Mouse (Mus musculus): Measurements from ENCODE around the gene Asb7. TPM values are rescaled to one million over a fixed set of nuclear protein-coding genes. Genes with fewer than 3 reads are reported as not detected.

Gene Asb7
- polyA plus RNA-seq, 1 experiment from 2014 or later, result 6.0 TPM

DNA sequence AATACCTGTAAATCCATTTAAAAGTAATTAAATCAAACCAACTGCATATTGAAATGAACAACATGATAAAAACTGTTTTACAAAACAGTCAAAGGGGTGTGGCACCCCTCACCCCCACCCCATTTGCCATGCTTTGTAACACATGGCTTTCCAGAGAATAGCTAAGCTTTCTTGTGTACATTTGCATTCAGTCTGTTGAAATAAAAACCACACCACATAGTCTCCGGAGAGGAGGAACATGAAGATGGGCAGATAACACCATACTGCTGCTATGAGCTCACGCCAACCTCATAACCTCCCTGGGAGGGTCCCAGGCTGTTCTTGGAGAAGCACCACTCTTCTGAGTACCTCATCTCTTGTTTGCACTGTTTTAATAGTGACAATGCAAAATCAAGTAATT lies 40.2 kb downstream of the Asb7 start:
- H3K9me3 ChIP-seq (ENCODE audit: control insufficient read depth), result no peaks in the 10 kb centered on the region
- H3K4me3 ChIP-seq (ENCODE audit: low read depth, low read length), result no peak overlapping the region
- 87% methylated on average over 2 of the region's 2 CpGs for WGBS
- no peak overlapping the region for H3K9ac ChIP-seq (ENCODE audit: low read depth, low read length)
- peaks cover 9% of the 10 kb centered on the region; the same call in 1 of the 2 replicates for H3K36me3 ChIP-seq (ENCODE audit: control insufficient read depth, insufficient read depth)
- no peak for TF ChIP-seq CTCF (IDR thresholded peaks at IDR 0.05; ENCODE audit: low read depth)
- no peak for ATAC-seq
- no peaks in the 10 kb centered on the region for H3K27me3 ChIP-seq (replicated peaks; ENCODE audit: control insufficient read depth, insufficient read depth, low read length)
- H3K4me1 ChIP-seq (replicated peaks; ENCODE audit: control insufficient read depth, insufficient read depth, low read length), result peaks cover 10% of the 10 kb centered on the region; the same call in 1 of the 2 replicates
- no peak overlapping the region for H3K4me2 ChIP-seq (replicated peaks; ENCODE audit: low read depth)
- H3K27ac ChIP-seq (ENCODE audit: low read depth, low read length), result no peak overlapping the region

DNA sequence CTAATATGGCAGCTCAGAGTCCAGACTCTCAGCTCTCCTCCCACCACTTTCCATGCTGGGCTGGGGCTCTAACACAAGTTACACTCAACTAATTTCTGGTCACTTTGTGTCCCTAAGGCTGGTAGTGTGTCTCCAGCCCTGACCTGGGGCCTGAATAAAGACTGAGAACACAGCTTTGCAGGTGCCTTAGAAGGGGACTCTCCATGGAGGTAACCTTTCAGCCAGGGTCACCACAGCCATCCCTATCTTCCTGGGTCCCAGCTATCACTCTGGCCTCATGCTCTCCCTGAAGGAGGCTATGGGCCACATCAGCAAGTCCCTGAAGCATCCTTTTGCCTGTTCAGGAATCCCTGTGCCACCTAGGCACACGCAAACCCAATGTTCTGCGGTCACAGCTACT lies 43.7 kb downstream of the Asb7 start:
- Histone ChIP-seq H3K27me3 (replicated peaks; ENCODE audit: control insufficient read depth, insufficient read depth, low read length) (no peaks in the 10 kb centered on the region), H3K27ac (ENCODE audit: low read depth, low read length) (peak overlapping the region; percentile 7; the same call in 1 of the 2 replicates), H3K4me2 (replicated peaks; ENCODE audit: low read depth) (no peak overlapping the region), H3K4me3 (ENCODE audit: low read depth, low read length) (no peak overlapping the region), H3K36me3 (ENCODE audit: control insufficient read depth, insufficient read depth) (peaks cover 10% of the 10 kb centered on the region; the same call in 1 of the 2 replicates), H3K4me1 (replicated peaks; ENCODE audit: control insufficient read depth, insufficient read depth, low read length) (no peaks in the 10 kb centered on the region), H3K9ac (ENCODE audit: low read depth, low read length) (no peak overlapping the region), H3K9me3 (ENCODE audit: control insufficient read depth) (no peaks in the 10 kb centered on the region)
- ATAC-seq, result no peak
- WGBS, result 99% methylated on average over 2 of the region's 2 CpGs
- no peak for TF ChIP-seq CTCF (IDR thresholded peaks at IDR 0.05; ENCODE audit: low read depth)

DNA sequence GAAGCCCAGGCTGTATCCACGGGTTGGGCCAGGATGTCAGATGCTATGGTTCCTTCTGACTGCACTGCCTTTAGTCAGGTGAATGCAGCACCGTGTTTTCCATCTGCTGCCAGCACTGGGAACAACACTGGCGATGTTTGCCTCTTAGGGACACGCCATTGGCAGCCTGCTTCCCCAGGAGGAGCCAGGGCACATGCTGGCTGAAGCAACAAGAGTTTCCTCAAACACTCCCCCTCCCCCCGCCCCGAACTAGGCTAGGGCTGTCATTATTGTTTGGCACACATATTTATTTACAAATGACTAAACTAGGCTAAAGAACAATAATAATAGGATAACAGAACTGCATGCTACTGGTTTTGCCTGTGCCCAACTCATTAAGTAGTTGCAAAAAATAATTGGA lies 56.0 kb downstream of the Asb7 start:
- no peak overlapping the region for H3K27ac ChIP-seq (ENCODE audit: low read depth, low read length)
- no peak for TF ChIP-seq CTCF (IDR thresholded peaks at IDR 0.05; ENCODE audit: low read depth)
- H3K9ac ChIP-seq (ENCODE audit: low read depth, low read length), result no peak overlapping the region
- H3K36me3 ChIP-seq (ENCODE audit: control insufficient read depth, insufficient read depth), result no peaks in the 10 kb centered on the region
- H3K27me3 ChIP-seq (replicated peaks; ENCODE audit: control insufficient read depth, insufficient read depth, low read length), result no peaks in the 10 kb centered on the region
- H3K4me1 ChIP-seq (replicated peaks; ENCODE audit: control insufficient read depth, insufficient read depth, low read length), result no peaks in the 10 kb centered on the region
- H3K4me2 ChIP-seq (replicated peaks; ENCODE audit: low read depth), result no peak overlapping the region
- no peak overlapping the region for H3K4me3 ChIP-seq (ENCODE audit: low read depth, low read length)
- no peak for ATAC-seq
- WGBS, result 74% methylated on average over 6 of the region's 6 CpGs
- H3K9me3 ChIP-seq (ENCODE audit: control insufficient read depth), result no peaks in the 10 kb centered on the region

DNA sequence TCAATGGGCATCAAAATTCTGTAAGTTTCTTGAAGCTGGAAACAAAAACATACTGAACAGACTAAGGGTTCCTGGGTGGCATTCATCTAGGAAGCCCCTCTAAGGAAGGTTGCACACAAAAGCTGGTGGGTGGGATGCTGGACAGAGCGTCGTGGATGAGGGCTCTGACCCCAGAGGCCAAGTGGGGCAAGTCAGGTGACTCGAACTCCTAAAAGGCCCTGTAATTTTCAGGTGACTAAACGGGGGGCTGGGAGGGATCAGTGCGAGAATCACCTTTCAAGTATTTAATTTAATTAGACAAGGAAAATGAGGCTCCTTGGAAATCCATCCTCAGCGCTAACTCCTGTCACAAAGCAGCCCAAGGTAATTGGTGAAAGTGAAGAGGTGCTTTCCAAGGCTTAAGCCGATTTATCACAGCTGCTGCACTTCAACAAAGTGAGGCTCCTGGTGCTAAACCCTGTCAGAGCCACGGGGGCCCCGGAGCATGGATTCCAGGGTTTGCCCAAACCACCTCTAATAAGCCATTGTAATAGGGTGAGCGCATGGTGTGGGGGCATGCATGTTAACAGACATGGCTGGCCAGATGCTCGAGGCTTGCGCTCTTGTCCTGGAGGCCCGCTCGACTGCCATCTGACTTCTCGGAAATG lies 59.1 kb downstream of the Asb7 start:
- Histone ChIP-seq H3K9me3 (ENCODE audit: control insufficient read depth) (no peaks in the 10 kb centered on the region), H3K27me3 (replicated peaks; ENCODE audit: control insufficient read depth, insufficient read depth, low read length) (no peaks in the 10 kb centered on the region), H3K36me3 (ENCODE audit: control insufficient read depth, insufficient read depth) (no peaks in the 10 kb centered on the region), H3K27ac (ENCODE audit: low read depth, low read length) (no peak overlapping the region), H3K4me2 (replicated peaks; ENCODE audit: low read depth) (no peak overlapping the region), H3K9ac (ENCODE audit: low read depth, low read length) (no peak overlapping the region), H3K4me3 (ENCODE audit: low read depth, low read length) (no peak overlapping the region), H3K4me1 (replicated peaks; ENCODE audit: control insufficient read depth, insufficient read depth, low read length) (no peaks in the 10 kb centered on the region)
- no peak for TF ChIP-seq CTCF (IDR thresholded peaks at IDR 0.05; ENCODE audit: low read depth)
- ATAC-seq, result no peak
- 81% methylated on average over 15 of the region's 15 CpGs for WGBS

DNA sequence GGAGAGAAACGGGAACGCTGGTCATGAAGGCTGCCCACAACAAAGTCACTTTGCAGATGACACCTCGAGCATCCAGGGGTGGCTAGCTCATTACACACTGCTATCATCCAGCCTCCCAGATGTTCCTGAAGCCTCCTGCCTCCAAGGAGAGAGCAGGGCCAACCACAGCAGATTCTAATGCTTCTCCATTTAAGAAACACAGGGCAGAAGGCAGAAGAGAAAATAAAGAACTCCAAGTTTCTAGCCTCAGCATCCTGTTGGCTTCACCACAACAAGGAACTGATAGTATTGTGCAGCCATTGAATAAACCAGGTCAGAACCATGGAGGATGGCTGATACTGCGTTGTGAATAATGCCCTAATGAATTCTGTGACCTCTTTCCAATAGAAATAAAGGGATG lies 60.0 kb downstream of the Asb7 start:
- Histone ChIP-seq H3K27me3 (replicated peaks; ENCODE audit: control insufficient read depth, insufficient read depth, low read length) (no peaks in the 10 kb centered on the region), H3K9ac (ENCODE audit: low read depth, low read length) (no peak overlapping the region), H3K4me3 (ENCODE audit: low read depth, low read length) (no peak overlapping the region), H3K36me3 (ENCODE audit: control insufficient read depth, insufficient read depth) (no peaks in the 10 kb centered on the region), H3K9me3 (ENCODE audit: control insufficient read depth) (no peaks in the 10 kb centered on the region), H3K27ac (ENCODE audit: low read depth, low read length) (no peak overlapping the region), H3K4me2 (replicated peaks; ENCODE audit: low read depth) (no peak overlapping the region), H3K4me1 (replicated peaks; ENCODE audit: control insufficient read depth, insufficient read depth, low read length) (no peaks in the 10 kb centered on the region)
- no peak for TF ChIP-seq CTCF (IDR thresholded peaks at IDR 0.05; ENCODE audit: low read depth)
- 81% methylated on average over 4 of the region's 4 CpGs for WGBS
- no peak for ATAC-seq

DNA sequence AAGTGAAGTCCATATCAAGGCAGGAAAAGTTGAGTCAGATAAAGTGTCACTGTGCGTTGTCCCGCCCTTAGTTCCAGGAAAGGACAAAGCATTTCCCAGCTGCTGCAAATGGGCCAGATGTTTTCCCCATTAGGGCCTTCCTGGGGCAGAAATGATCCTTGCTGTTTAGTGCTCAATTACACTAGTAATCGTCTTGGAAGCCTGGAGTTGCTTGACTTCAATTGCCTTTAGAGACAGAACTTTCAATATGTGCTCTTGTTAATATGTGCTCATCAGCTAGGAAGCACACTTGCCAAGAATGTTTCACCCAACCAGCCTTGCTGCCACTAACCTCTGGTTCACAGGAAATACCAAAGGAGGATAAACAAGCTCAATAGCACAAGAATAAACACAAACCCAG lies 66.0 kb downstream of the Asb7 start:
- 0 out of 2 replicates have a peak, but pooled peaks have one; percentile 19 for ATAC-seq
- 41% methylated on average over 3 of the region's 3 CpGs for WGBS
- no peak overlapping the region for H3K9ac ChIP-seq (ENCODE audit: low read depth, low read length)
- TF ChIP-seq CTCF (IDR thresholded peaks at IDR 0.05; ENCODE audit: low read depth), result no peak
- H3K27me3 ChIP-seq (replicated peaks; ENCODE audit: control insufficient read depth, insufficient read depth, low read length), result no peaks in the 10 kb centered on the region
- no peaks in the 10 kb centered on the region for H3K4me1 ChIP-seq (replicated peaks; ENCODE audit: control insufficient read depth, insufficient read depth, low read length)
- no peak overlapping the region for H3K27ac ChIP-seq (ENCODE audit: low read depth, low read length)
- no peak overlapping the region for H3K4me3 ChIP-seq (ENCODE audit: low read depth, low read length)
- H3K36me3 ChIP-seq (ENCODE audit: control insufficient read depth, insufficient read depth), result no peaks in the 10 kb centered on the region
- H3K9me3 ChIP-seq (ENCODE audit: control insufficient read depth), result no peaks in the 10 kb centered on the region
- no peak overlapping the region for H3K4me2 ChIP-seq (replicated peaks; ENCODE audit: low read depth)

All from intestine, postnatal 0 days (tissue).